Mouse (Mus musculus) heart, adult 2 months (tissue): ENCODE measurements around the gene Pa2g4.
"Not testable (repeated sequence)": the region's sequence is repeated elsewhere in the genome, so short reads cannot be mapped to it uniquely, and the experiment has no call there.

Source experiments
- CTCF ChIP-seq: fragments of 200-600 bp; IDR thresholded peaks from 2 replicates; pipeline ENCODE4 v1.8.1; 2022; ENCODE audit warnings: antibody characterized with exemption, mild to moderate bottlenecking, moderate library complexity
- EP300 ChIP-seq: fragments of 200-500 bp; IDR thresholded peaks from 2 replicates; pipeline ENCODE4 v1.6.1; 2011; ENCODE audit warnings: low read depth, low read length, control low read depth; ENCODE audit not compliant: insufficient read depth
- POLR2A ChIP-seq: fragments of 200-500 bp; IDR thresholded peaks from 2 replicates; pipeline ENCODE4 v1.6.1; 2011; ENCODE audit warnings: mild to moderate bottlenecking, low read depth, low read length, control low read depth; ENCODE audit not compliant: insufficient read depth

GRCm38 (mm10) chr10:128555567-128555966, 10.2 kb downstream of the Pa2g4 start:
- not testable (repeated sequence) for TF ChIP-seq CTCF, EP300, POLR2A
